Mouse (Mus musculus) cerebellum, adult (tissue): Measurements from ENCODE around the gene Ppp1r13b.

Experiments used
- ATAC-seq: cut with Nextera tagmentation; 2 replicates; pipeline ENCODE4 v1.9.2; 2017; ENCODE audit warnings: mild to moderate bottlenecking, moderate library complexity, mixed read lengths; ENCODE audit not compliant: insufficient number of reproducible peaks, low FRiP score, low TSS enrichment

The Ppp1r13b gene

GRCm38 (mm10) chr12:111797251-111797650, 110.7 kb downstream of the Ppp1r13b start:
- ATAC-seq = no peak

- no peak for ATAC-seq
Measured at GRCm38 (mm10) chr12:111795180-111795895, 112.6 kb downstream of the Ppp1r13b start.

- no peak for ATAC-seq
Measured at GRCm38 (mm10) chr12:111794526-111795179, 113.3 kb downstream of the Ppp1r13b start.

GRCm38 (mm10) chr12:111794102-111794501, 113.8 kb downstream of the Ppp1r13b start:
- ATAC-seq = peak; percentile 53; the same call in 1 of the 2 replicates

- ATAC-seq = no peak
Measured at GRCm38 (mm10) chr12:111791474-111792104, 116.3 kb downstream of the Ppp1r13b start.

- no peak for ATAC-seq
Measured at GRCm38 (mm10) chr12:111790631-111791030, 117.3 kb downstream of the Ppp1r13b start.

- no peak for ATAC-seq
Measured at GRCm38 (mm10) chr12:111790090-111790489, 117.8 kb downstream of the Ppp1r13b start.

- ATAC-seq = no peak
Measured at GRCm38 (mm10) chr12:111787015-111787414, 120.9 kb downstream of the Ppp1r13b start.

GRCm38 (mm10) chr12:111785174-111785573, 122.7 kb downstream of the Ppp1r13b start:
- ATAC-seq = no peak

GRCm38 (mm10) chr12:111779544-111779943, 128.4 kb downstream of the Ppp1r13b start:
- ATAC-seq = no peak
